Mouse (Mus musculus) CD8-positive naive resting alpha-beta T cell, adult 2 months (primary cell): ENCODE measurements around the gene Olfml2a.

ENCODE experiments used
- DNase-seq, 2 experiments: peaks; one replicate each; pipeline ENCODE4 v3.0.0; 2022; ENCODE audit warnings: low read depth in 2 of 2, low spot score in 2 of 2

The Olfml2a gene

GRCm38 (mm10) chr2:38931851-38932667 is at the start of gene Olfml2a:
Olfml2a (plus strand) TSS chr2:38931978.
- peak; percentile 59 to 70 for DNase-seq

GRCm38 (mm10) chr2:38902866-38903265 is 28.9 kb upstream of the Olfml2a start:
- no peak for DNase-seq

GRCm38 (mm10) chr2:38904290-38904689 is 27.5 kb upstream of the Olfml2a start:
- DNase-seq: no peak

GRCm38 (mm10) chr2:38906097-38906496 is 25.7 kb upstream of the Olfml2a start:
- no peak for DNase-seq

- DNase-seq: no peak
Observed at GRCm38 (mm10) chr2:38908604-38909003, 23.2 kb upstream of the Olfml2a start.

GRCm38 (mm10) chr2:38914517-38914916 is 17.3 kb upstream of the Olfml2a start:
- no peak for DNase-seq

GRCm38 (mm10) chr2:38914965-38915364 is 16.8 kb upstream of the Olfml2a start:
- DNase-seq: no peak

GRCm38 (mm10) chr2:38916947-38917691 is 14.7 kb upstream of the Olfml2a start:
- DNase-seq: no peak

- no peak for DNase-seq
Observed at GRCm38 (mm10) chr2:38921374-38921773, 10.4 kb upstream of the Olfml2a start.

GRCm38 (mm10) chr2:38923471-38923870 is 8.3 kb upstream of the Olfml2a start:
- DNase-seq: no peak

- no peak for DNase-seq
Observed at GRCm38 (mm10) chr2:38923911-38924310, 7.9 kb upstream of the Olfml2a start.

- DNase-seq: no peak
Observed at GRCm38 (mm10) chr2:38924571-38924970, 7.2 kb upstream of the Olfml2a start.

GRCm38 (mm10) chr2:38925171-38926080 is 6.4 kb upstream of the Olfml2a start:
- DNase-seq: peak in 1 of 2 experiments; percentile 19

GRCm38 (mm10) chr2:38926145-38926891 is 5.5 kb upstream of the Olfml2a start:
- peak; percentile 87 to 90 for DNase-seq

GRCm38 (mm10) chr2:38927115-38927979 is 4.4 kb upstream of the Olfml2a start, which contains the start of gene Nr6a1:
Nr6a1 (minus strand) TSS chr2:38927688.
- DNase-seq: peak; percentile 45 to 59

- DNase-seq: no peak
Observed at GRCm38 (mm10) chr2:38930269-38930668, 1.5 kb upstream of the Olfml2a start.

GRCm38 (mm10) chr2:38933931-38934330 is 2.2 kb downstream of the Olfml2a start:
- DNase-seq: no peak

- DNase-seq: no peak
Observed at GRCm38 (mm10) chr2:38934936-38935335, 3.2 kb downstream of the Olfml2a start.

- DNase-seq: no peak
Observed at GRCm38 (mm10) chr2:38936721-38937378, 5.1 kb downstream of the Olfml2a start.
